Mouse (Mus musculus): Measurements from ENCODE around the gene Ccdc51. TPM values are rescaled to one million over a fixed set of nuclear protein-coding genes. Genes with fewer than 3 reads are reported as not detected.

The Ccdc51 gene
- polyA plus RNA-seq, 1 experiment from 2014 or later, result 11.3 TPM

DNA sequence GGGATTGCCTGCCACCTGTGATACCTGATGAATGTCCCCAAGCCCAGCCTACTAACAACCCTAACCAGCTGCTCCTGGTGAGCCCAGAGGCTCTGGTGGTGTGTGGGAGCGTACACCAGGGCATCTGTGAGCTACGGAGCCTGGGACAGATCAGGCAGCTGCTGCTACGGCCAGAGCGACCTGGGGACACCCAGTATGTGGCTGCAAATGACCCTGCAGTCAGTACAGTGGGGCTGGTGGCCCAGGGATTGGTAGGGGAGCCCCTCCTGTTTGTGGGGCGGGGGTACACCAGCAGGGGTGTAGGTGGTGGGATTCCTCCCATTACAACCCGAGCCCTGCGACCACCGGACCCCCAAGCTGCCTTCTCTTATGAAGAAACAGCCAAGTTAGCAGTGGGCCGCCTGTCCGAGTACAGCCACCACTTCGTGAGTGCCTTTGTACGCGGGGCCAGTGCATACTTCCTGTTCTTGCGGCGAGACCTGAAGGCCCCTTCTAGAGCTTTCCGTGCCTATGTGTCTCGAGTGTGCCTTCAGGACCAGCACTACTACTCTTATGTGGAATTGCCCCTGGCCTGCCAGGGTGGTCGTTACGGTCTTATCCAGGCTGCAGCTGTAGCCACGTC is 18.1 kb downstream of the Ccdc51 start:
- Histone ChIP-seq H3K4me1 (replicated peaks; ENCODE audit: control insufficient read depth, insufficient read depth, low read length) (peaks cover 33% of the 10 kb centered on the region), H3K4me3 (replicated peaks; ENCODE audit: low read length) (no peak overlapping the region), H3K27ac (no peak overlapping the region), H3K9ac (no peak overlapping the region), H3K36me3 (replicated peaks; ENCODE audit: control insufficient read depth, insufficient read depth) (peaks cover 53% of the 10 kb centered on the region), H3K4me2 (replicated peaks) (no peak overlapping the region), H3K9me3 (ENCODE audit: control insufficient read depth, low read length) (no peaks in the 10 kb centered on the region), H3K27me3 (ENCODE audit: control insufficient read depth, insufficient read depth, low read length) (no peaks in the 10 kb centered on the region)
- 88% methylated on average over 20 of the region's 20 CpGs for WGBS
- ATAC-seq (ENCODE audit: low FRiP score) (no peak), DNase-seq (ENCODE audit: low spot score) (no peak)

DNA sequence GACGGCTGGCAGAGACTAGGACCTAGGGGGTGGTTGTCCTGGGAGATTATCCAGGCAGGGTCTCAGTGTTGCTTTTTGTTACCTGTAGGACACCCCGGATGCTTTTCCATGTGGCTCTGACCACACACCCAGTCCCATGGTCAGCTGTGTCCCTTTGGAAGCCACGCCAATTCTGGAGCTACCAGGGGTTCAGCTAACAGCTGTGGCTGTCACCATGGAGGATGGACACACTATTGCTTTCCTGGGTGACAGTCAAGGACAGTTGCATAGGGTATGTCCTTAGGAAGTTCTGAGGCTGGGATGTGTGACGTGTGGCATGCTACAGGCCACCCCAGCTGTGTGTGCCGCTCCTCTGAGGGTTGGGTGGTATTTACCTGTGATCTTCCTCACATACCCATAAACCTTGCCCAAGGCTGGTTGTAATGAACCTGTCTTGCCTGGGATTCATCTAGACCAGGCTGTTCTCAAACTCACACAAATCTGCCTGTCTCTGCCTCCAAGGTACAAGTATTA is 19.7 kb downstream of the Ccdc51 start:
- Histone ChIP-seq H3K9ac (no peak overlapping the region), H3K27ac (no peak overlapping the region), H3K27me3 (ENCODE audit: control insufficient read depth, insufficient read depth, low read length) (no peaks in the 10 kb centered on the region), H3K4me1 (replicated peaks; ENCODE audit: control insufficient read depth, insufficient read depth, low read length) (peaks cover 28% of the 10 kb centered on the region), H3K4me2 (replicated peaks) (no peak overlapping the region), H3K9me3 (ENCODE audit: control insufficient read depth, low read length) (no peaks in the 10 kb centered on the region), H3K36me3 (replicated peaks; ENCODE audit: control insufficient read depth, insufficient read depth) (peaks cover 69% of the 10 kb centered on the region), H3K4me3 (replicated peaks; ENCODE audit: low read length) (no peak overlapping the region)
- WGBS, result 91% methylated on average over 5 of the region's 5 CpGs
- ATAC-seq (ENCODE audit: low FRiP score) (no peak), DNase-seq (ENCODE audit: low spot score) (no peak)

DNA sequence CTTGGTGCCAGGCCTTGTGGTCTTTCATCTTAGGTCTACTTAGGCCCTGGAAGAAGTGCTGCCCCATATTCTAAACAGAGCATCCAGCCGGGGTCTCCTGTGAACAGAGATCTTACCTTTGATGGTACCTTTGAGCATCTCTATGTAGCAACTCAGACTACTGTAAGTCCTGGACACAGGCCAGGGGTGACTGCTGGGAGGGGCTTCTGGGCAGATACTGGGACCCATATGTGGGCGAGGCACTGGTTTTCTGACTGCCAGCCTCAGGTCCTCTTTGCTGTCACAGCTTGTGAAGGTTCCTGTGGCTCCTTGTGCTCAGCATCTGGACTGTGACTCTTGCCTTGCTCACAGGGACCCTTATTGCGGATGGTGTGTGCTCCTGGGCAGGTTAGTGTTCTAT is 20.2 kb downstream of the Ccdc51 start:
- Histone ChIP-seq H3K4me2 (replicated peaks) (no peak overlapping the region), H3K4me3 (replicated peaks; ENCODE audit: low read length) (no peak overlapping the region), H3K9me3 (ENCODE audit: control insufficient read depth, low read length) (no peaks in the 10 kb centered on the region), H3K36me3 (replicated peaks; ENCODE audit: control insufficient read depth, insufficient read depth) (peaks cover 74% of the 10 kb centered on the region), H3K9ac (no peak overlapping the region), H3K4me1 (replicated peaks; ENCODE audit: control insufficient read depth, insufficient read depth, low read length) (peaks cover 22% of the 10 kb centered on the region), H3K27ac (no peak overlapping the region), H3K27me3 (ENCODE audit: control insufficient read depth, insufficient read depth, low read length) (no peaks in the 10 kb centered on the region)
- ATAC-seq (ENCODE audit: low FRiP score), result no peak
- WGBS, result 99% methylated on average over 3 of the region's 3 CpGs
- no peak for DNase-seq (ENCODE audit: low spot score)

- 74% methylated on average over 7 of the region's 7 CpGs for WGBS
- peaks cover 81% of the 10 kb centered on the region for H3K36me3 ChIP-seq (replicated peaks; ENCODE audit: control insufficient read depth, insufficient read depth)
- no peak overlapping the region for H3K4me3 ChIP-seq (replicated peaks; ENCODE audit: low read length)
Measured at GRCm38 (mm10) chr9:109103250-109103649, 21.0 kb downstream of the Ccdc51 start.

DNA sequence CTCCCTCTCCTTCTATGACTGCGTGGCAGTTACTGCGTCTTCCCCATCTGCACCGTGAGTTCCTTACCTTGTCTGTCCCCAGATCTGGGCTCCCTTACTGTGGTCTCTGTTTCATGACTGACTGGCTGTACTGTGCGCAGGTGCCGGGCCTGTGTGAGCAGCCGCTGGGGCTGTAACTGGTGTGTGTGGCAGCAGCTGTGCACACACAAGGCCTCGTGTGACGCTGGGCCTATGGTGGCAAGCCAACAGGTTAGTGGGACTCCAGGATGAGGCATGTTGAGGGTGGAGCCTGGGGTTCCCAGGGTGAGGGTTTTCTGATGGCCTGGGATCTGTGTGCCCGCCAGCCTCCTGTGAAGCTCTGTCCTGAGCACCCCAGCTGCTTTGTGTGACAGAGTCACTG is 21.8 kb downstream of the Ccdc51 start:
- no peak overlapping the region for H3K27ac ChIP-seq
- no peak overlapping the region for H3K9ac ChIP-seq
- H3K36me3 ChIP-seq (replicated peaks; ENCODE audit: control insufficient read depth, insufficient read depth), result peaks cover 90% of the 10 kb centered on the region
- H3K27me3 ChIP-seq (ENCODE audit: control insufficient read depth, insufficient read depth, low read length), result no peaks in the 10 kb centered on the region
- WGBS, result 87% methylated on average over 9 of the region's 9 CpGs
- ATAC-seq (ENCODE audit: low FRiP score) (no peak), DNase-seq (ENCODE audit: low spot score) (no peak)
- H3K4me2 ChIP-seq (replicated peaks), result no peak overlapping the region
- no peak overlapping the region for H3K4me3 ChIP-seq (replicated peaks; ENCODE audit: low read length)
- H3K9me3 ChIP-seq (ENCODE audit: control insufficient read depth, low read length), result no peaks in the 10 kb centered on the region
- H3K4me1 ChIP-seq (replicated peaks; ENCODE audit: control insufficient read depth, insufficient read depth, low read length), result peaks cover 7% of the 10 kb centered on the region

More at GRCm38 (mm10) chr9:109103250-109103649, 21.0 kb downstream of the Ccdc51 start:
- ATAC-seq (ENCODE audit: low FRiP score) (no peak), DNase-seq (ENCODE audit: low spot score) (no peak)
- Histone ChIP-seq H3K4me1 (replicated peaks; ENCODE audit: control insufficient read depth, insufficient read depth, low read length) (peaks cover 15% of the 10 kb centered on the region), H3K9me3 (ENCODE audit: control insufficient read depth, low read length) (no peaks in the 10 kb centered on the region), H3K27me3 (ENCODE audit: control insufficient read depth, insufficient read depth, low read length) (no peaks in the 10 kb centered on the region), H3K27ac (no peak overlapping the region), H3K9ac (no peak overlapping the region), H3K4me2 (replicated peaks) (no peak overlapping the region)

- peak; percentile 60 for DNase-seq (ENCODE audit: low spot score)
- WGBS, result 75% methylated on average over 12 of the region's 12 CpGs
- H3K9ac ChIP-seq, result no peak overlapping the region
- 0 out of 2 replicates have a peak, but pooled peaks cover 5% of the 10 kb centered on the region for H3K4me1 ChIP-seq (replicated peaks; ENCODE audit: control insufficient read depth, insufficient read depth, low read length)
- no peak overlapping the region; the same call in 1 of the 2 replicates for H3K4me2 ChIP-seq (replicated peaks)
- peaks cover 94% of the 10 kb centered on the region for H3K36me3 ChIP-seq (replicated peaks; ENCODE audit: control insufficient read depth, insufficient read depth)
- no peaks in the 10 kb centered on the region for H3K9me3 ChIP-seq (ENCODE audit: control insufficient read depth, low read length)
- no peak overlapping the region for H3K4me3 ChIP-seq (replicated peaks; ENCODE audit: low read length)
- H3K27me3 ChIP-seq (ENCODE audit: control insufficient read depth, insufficient read depth, low read length), result no peaks in the 10 kb centered on the region
- 0 out of 2 replicates have a peak, but pooled peaks have one; percentile 31 for ATAC-seq (ENCODE audit: low FRiP score)
- H3K27ac ChIP-seq, result no peak overlapping the region
Measured at GRCm38 (mm10) chr9:109105011-109105410, 22.7 kb downstream of the Ccdc51 start.

- ATAC-seq (ENCODE audit: low FRiP score) (no peak), DNase-seq (ENCODE audit: low spot score) (no peak)
- no peak overlapping the region for H3K9ac ChIP-seq
- no peaks in the 10 kb centered on the region for H3K9me3 ChIP-seq (ENCODE audit: control insufficient read depth, low read length)
- peaks cover 94% of the 10 kb centered on the region for H3K36me3 ChIP-seq (replicated peaks; ENCODE audit: control insufficient read depth, insufficient read depth)
- H3K27ac ChIP-seq, result no peak overlapping the region
- WGBS, result 94% methylated on average over 12 of the region's 12 CpGs
- H3K27me3 ChIP-seq (ENCODE audit: control insufficient read depth, insufficient read depth, low read length), result no peaks in the 10 kb centered on the region
- no peak overlapping the region for H3K4me2 ChIP-seq (replicated peaks)
- no peak overlapping the region for H3K4me3 ChIP-seq (replicated peaks; ENCODE audit: low read length)
- H3K4me1 ChIP-seq (replicated peaks; ENCODE audit: control insufficient read depth, insufficient read depth, low read length), result 0 out of 2 replicates have a peak, but pooled peaks cover 5% of the 10 kb centered on the region
Measured at GRCm38 (mm10) chr9:109105648-109106047, 23.4 kb downstream of the Ccdc51 start.

DNA sequence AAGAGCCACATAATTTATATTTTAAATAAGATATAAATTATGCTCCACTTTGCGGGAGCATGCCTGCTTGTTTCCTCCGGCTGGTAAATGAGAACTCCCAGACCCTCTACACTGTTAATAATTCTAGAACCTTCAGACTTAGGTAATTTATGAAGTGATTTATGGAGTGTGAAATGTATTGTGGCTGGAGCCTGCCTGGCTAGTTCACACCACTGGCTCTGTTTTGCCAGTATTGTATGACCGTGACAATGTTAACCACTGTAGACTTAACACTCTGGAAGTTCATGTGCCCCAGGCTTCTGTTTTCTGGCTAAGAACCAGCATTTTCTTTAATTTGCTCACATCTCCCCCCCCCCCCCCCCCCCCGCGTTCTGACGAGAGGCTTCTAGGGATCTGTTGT is 25.0 kb downstream of the Ccdc51 start:
- H3K27ac ChIP-seq, result no peak overlapping the region
- H3K27me3 ChIP-seq (ENCODE audit: control insufficient read depth, insufficient read depth, low read length), result no peaks in the 10 kb centered on the region
- no peak overlapping the region for H3K4me3 ChIP-seq (replicated peaks; ENCODE audit: low read length)
- H3K4me1 ChIP-seq (replicated peaks; ENCODE audit: control insufficient read depth, insufficient read depth, low read length), result 0 out of 2 replicates have a peak, but pooled peaks cover 5% of the 10 kb centered on the region
- H3K4me2 ChIP-seq (replicated peaks), result no peak overlapping the region
- peaks cover 98% of the 10 kb centered on the region for H3K36me3 ChIP-seq (replicated peaks; ENCODE audit: control insufficient read depth, insufficient read depth)
- no peaks in the 10 kb centered on the region for H3K9me3 ChIP-seq (ENCODE audit: control insufficient read depth, low read length)
- DNase-seq (ENCODE audit: low spot score) (no peak), ATAC-seq (ENCODE audit: low FRiP score) (no peak)
- no peak overlapping the region for H3K9ac ChIP-seq
- WGBS, result 84% methylated on average over 6 of the region's 6 CpGs

- H3K36me3 ChIP-seq (replicated peaks; ENCODE audit: control insufficient read depth, insufficient read depth), result peaks cover 100% of the 10 kb centered on the region
- H3K27ac ChIP-seq, result no peak overlapping the region
- no peaks in the 10 kb centered on the region for H3K27me3 ChIP-seq (ENCODE audit: control insufficient read depth, insufficient read depth, low read length)
- H3K4me2 ChIP-seq (replicated peaks), result no peak overlapping the region
- H3K9ac ChIP-seq, result no peak overlapping the region
- ATAC-seq (ENCODE audit: low FRiP score), result no peak
- no peaks in the 10 kb centered on the region for H3K9me3 ChIP-seq (ENCODE audit: control insufficient read depth, low read length)
- H3K4me1 ChIP-seq (replicated peaks; ENCODE audit: control insufficient read depth, insufficient read depth, low read length), result no peaks in the 10 kb centered on the region
- no peak overlapping the region for H3K4me3 ChIP-seq (replicated peaks; ENCODE audit: low read length)
- DNase-seq (ENCODE audit: low spot score), result no peak
- WGBS, result 93% methylated on average over 11 of the region's 11 CpGs
Measured at GRCm38 (mm10) chr9:109110240-109110639, 27.9 kb downstream of the Ccdc51 start.

All from hindbrain, embryonic 14.5 days (tissue).